Mouse (Mus musculus) lung, postnatal 36 days (tissue): Measurements from ENCODE around the gene Ppif.

Experiments used
- DNase-seq: peaks from one replicate; pipeline ENCODE4 v3.0.0; 2022; ENCODE audit warnings: mixed read lengths

Gene Ppif

GRCm38 (mm10) chr14:25693888-25694568 is at the start of gene Ppif:
Gene Ppif, plus strand, starts transcription at chr14:25694154.
- DNase-seq = peak; percentile 97

DNA sequence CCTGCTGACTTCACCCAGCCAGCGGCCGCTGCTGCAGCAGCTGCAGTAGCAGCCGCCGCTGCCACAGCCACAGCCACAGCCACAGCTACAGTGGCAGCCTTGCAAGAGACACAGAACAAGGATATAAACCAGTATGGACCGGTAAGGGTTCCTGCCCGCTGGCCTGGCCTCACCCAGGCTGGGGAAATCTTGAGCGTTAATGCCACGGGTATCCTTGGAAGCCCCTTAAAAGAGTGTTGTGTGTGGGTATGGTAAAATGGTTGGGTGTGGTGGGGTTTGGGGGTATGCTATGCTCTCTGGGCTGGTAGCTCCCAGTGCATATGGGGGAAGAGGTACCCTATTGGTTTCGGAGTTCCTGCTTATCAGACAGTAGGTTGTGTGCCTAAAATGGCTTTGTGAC is 48.2 kb upstream of the Ppif start:
- DNase-seq = no peak

- peak; percentile 85 for DNase-seq
Observed at GRCm38 (mm10) chr14:25646161-25646621, 47.8 kb upstream of the Ppif start.

DNA sequence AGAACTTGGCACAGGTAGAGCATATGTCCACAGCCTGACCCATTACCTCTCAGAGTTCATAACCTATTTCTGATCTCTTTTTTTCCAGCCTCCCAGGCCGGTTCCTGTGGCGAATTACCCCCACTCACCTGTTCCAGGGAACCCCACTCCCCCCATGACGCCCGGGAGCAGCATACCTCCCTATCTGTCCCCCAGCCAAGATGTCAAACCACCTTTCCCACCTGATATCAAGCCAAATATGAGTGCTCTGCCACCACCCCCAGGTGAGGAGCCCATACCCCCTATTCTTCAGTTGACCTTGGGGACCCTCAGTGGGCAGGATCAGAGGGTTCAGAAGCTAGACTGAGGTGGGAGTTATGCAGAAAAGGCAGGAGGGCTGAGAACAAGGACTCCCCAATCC is 42.8 kb upstream of the Ppif start:
- no peak for DNase-seq

GRCm38 (mm10) chr14:25651905-25652304 is 42.0 kb upstream of the Ppif start:
- no peak for DNase-seq

- no peak for DNase-seq
Observed at GRCm38 (mm10) chr14:25654401-25655197, 39.4 kb upstream of the Ppif start.

- DNase-seq = no peak
Observed at GRCm38 (mm10) chr14:25660661-25661060, 33.3 kb upstream of the Ppif start.

GRCm38 (mm10) chr14:25661185-25661920 is 32.6 kb upstream of the Ppif start:
- no peak for DNase-seq

- no peak for DNase-seq
Observed at GRCm38 (mm10) chr14:25663649-25664309, 30.2 kb upstream of the Ppif start.

DNA sequence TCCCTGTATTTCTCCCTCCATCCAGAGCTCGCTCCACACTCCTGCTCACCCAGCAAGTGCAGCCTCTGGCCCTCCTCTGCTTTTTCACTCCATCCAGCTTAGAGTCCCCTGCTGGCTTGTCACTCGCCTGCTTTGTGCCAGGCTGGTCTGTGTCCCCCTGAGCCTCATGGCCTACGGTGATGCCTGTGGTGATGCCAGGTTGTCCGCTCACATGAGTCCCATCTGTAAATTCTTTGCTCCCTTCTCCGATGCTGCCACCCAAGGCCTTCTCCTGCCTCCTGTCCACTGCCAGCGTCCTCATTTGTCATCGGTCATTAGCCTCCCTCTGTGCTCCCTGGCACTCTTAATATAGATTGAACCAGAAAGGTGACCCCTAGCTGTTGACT is 29.7 kb upstream of the Ppif start:
- DNase-seq = no peak

- no peak for DNase-seq
Observed at GRCm38 (mm10) chr14:25665314-25665970, 28.5 kb upstream of the Ppif start.

DNA sequence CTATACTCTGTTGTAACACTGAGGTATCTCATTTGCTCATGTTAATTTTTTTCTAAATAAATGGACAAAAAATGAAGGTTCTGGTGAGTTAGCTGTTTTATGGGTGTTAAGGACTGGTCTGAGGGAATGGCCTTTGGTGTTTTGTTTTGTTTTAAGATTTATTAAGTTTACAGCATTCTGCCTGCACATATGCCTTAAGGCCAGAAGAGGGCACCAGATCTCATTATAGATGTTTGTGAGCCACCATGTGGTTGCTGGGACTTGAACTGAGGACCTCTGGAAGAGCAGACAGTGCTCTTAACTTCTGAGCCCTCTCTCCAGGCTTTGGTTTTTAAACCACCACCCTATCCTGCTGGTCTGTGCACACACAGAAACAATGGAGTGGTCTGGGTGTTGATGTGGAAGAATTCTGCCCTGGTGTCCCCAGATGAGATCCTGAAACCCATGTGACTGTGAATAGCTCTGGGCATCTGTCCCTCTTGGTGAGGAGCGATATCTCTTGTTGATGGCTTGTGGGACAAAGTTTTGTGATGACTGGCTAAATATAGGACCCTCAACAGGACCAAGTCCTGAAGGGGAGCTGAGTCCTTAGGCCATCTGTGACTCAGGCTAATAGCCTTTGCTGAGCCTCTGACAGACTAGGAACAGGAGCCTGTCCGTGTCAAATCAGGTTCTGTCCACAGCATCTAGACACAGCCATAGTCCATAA is 27.1 kb upstream of the Ppif start:
- peak; percentile 21 for DNase-seq

DNA sequence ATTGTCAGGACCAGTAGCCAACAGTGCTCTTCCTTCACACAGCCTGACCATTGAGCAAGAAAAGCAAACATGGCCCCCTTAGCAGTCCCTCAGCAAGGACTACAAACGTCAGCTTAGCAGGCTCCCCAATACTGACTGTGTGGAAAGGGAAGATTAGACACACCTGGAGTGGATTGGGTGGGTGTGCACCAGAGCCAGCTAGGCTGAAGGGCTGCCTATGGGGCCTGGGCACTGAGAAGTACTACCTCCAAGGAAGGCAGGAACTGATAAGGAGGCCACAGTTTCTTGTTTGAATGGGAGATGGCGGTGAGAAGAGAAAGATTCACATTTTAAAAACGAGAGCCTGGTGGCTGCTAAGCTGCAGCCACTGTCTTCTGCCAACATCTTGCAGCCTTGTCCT is 26.4 kb upstream of the Ppif start:
- no peak for DNase-seq

GRCm38 (mm10) chr14:25679625-25680024 is 14.3 kb upstream of the Ppif start:
- DNase-seq = no peak

- DNase-seq = no peak
Observed at GRCm38 (mm10) chr14:25682020-25682419, 11.9 kb upstream of the Ppif start.

DNA sequence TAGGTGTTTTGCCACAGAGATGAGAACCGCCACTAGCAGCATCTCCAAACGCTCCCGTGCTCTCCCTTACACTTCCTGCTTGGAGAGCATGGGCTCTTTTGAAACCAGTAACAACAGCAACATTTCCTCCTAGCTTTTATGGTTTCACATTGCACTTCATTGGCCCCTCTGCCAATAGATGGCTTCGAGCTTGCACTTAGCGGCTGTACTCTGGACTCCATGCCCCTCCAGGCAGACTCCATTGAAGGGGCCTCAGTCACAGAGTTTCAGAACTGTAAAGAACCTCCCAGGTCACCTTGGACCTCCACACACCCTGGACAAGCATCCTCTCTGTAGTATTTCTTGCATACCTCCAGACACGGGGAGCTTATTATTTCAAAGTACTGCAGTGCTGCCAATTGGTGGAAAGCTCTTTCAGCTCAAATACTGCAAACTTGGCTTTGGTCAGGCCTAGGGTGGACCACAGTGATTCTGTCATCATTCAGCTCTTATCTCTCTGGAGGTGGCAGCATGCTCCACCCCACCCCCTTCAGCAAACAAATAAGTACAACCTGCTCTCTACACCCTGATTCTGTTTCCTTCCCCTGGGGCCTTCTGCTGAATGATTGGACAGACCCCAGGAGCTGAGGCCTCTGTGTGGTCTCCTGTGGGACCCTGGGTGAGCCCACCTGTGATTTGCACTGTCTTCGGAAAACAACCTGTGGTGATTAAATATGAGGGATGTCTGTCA is 7.6 kb upstream of the Ppif start:
- peak; percentile 23 for DNase-seq

- peak; percentile 22 for DNase-seq
Observed at GRCm38 (mm10) chr14:25686983-25687901, 6.7 kb upstream of the Ppif start.

DNA sequence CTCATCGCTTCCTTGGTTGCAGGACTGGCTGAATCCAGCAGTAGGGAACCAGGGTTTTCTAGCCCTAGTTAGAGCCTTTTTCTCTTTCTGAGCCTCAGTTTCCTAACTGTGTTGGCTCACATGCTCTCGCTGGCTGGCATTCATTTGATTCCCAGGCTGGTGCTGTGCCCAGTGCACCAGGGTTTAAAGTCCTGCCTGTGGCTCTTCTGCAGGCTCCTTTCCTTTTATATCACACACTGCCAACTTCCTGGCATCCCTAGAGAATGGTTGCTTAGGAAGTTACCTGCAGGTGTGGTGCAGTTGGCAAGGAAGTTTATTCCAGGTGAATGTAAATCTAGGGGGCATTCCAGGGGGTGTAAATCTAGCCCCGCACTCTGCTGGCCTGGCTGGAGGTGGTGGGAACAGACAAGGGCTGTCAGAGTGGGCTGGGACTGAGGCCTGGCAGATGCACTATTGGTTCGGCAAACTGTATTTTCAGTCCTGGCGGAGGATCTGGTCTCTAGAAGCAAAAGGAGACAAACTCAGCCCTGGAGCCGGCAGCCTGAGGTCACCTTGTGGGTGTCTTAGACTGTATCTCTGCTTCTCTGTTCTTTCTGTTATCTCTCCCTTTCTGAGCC is 575 bp upstream of the Ppif start:
- DNase-seq = no peak

- peak; percentile 56 for DNase-seq
Observed at GRCm38 (mm10) chr14:25694569-25694897, 579 bp downstream of the Ppif start.

- DNase-seq = no peak
Observed at GRCm38 (mm10) chr14:25695059-25695458, 1.1 kb downstream of the Ppif start.
